Mouse (Mus musculus): ENCODE data around the gene Polr3a. TPM values are rescaled to one million over a fixed set of nuclear protein-coding genes. Genes with fewer than 3 reads are reported as not detected.
"Not testable (repeated sequence)": the region's sequence is repeated elsewhere in the genome, so short reads cannot be mapped to it uniquely, and the experiment has no call there.

The Polr3a gene
- polyA plus RNA-seq, 1 experiment from 2014 or later: 16.8 TPM

DNA sequence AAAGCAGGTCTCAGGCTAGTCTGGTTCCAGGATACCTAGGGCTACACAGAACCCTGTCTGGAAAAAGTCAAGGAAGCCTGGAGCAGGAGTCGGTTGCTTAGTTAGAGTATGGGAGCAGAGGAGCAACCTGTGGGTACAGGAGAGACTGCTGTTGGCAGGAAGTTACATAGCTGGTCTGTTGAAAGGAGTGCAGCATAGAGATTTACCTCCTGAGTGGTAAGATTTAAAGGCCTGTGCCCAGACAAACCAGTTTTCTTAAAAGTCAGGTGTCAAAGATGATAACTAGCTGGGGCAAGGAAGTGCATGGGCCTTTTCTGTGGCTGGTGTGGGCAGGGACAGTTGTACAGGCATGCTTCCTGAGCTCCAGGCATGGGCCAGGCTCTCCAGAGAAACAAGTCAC is 10.6 kb upstream of the Polr3a start:
- no peak overlapping the region for H3K4me2 ChIP-seq (replicated peaks; ENCODE audit: low read depth, low read length)

DNA sequence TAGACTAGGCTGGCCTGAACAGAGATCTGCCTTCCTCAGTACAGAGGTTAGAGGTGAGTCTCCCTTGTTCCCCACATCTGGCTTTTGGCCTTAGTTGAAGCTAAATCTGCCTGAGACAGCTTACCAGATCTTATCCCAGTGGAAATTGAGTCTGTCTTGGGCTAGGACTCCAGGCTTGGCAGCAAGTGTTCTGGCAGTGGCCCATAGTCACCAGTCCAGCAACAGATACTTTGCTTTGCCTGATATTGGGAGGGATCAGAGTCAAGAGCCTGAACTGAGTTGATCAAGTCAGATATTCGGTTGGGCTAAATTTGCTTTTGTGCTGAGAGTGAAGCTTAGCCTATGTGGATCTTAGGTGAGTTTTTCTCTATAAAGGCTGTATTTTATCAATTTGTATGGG is 9.6 kb upstream of the Polr3a start:
- H3K4me1 ChIP-seq (ENCODE audit: insufficient read depth, low read length): peaks cover 39% of the 10 kb centered on the region
- H3K27ac ChIP-seq (ENCODE audit: low read length): no peak overlapping the region
- no peaks in the 10 kb centered on the region for H3K9me3 ChIP-seq (ENCODE audit: low read length)
- H3K4me2 ChIP-seq (replicated peaks; ENCODE audit: low read depth, low read length): no peak overlapping the region
- H3K36me3 ChIP-seq (ENCODE audit: insufficient read depth, low read length): peaks cover 67% of the 10 kb centered on the region
- 95% methylated on average over 1 of the region's 1 CpGs for WGBS
- no peaks in the 10 kb centered on the region for H3K27me3 ChIP-seq (ENCODE audit: insufficient read depth, low read length)
- no peak overlapping the region for H3K9ac ChIP-seq (replicated peaks; ENCODE audit: low read length)
- H3K4me3 ChIP-seq (ENCODE audit: low read length): no peak overlapping the region
- ATAC-seq (ENCODE audit: low FRiP score, low TSS enrichment): no peak

More for the DNA sequence above, 10.6 kb upstream of the Polr3a start:
- no peaks in the 10 kb centered on the region for H3K9me3 ChIP-seq (ENCODE audit: low read length)
- no peaks in the 10 kb centered on the region for H3K27me3 ChIP-seq (ENCODE audit: insufficient read depth, low read length)
- H3K36me3 ChIP-seq (ENCODE audit: insufficient read depth, low read length): peaks cover 63% of the 10 kb centered on the region
- no peak overlapping the region for H3K4me3 ChIP-seq (ENCODE audit: low read length)
- no peak for ATAC-seq (ENCODE audit: low FRiP score, low TSS enrichment)
- no peak overlapping the region for H3K9ac ChIP-seq (replicated peaks; ENCODE audit: low read length)
- WGBS: 86% methylated on average over 1 of the region's 1 CpGs
- H3K27ac ChIP-seq (ENCODE audit: low read length): no peak overlapping the region
- peaks cover 29% of the 10 kb centered on the region for H3K4me1 ChIP-seq (ENCODE audit: insufficient read depth, low read length)

DNA sequence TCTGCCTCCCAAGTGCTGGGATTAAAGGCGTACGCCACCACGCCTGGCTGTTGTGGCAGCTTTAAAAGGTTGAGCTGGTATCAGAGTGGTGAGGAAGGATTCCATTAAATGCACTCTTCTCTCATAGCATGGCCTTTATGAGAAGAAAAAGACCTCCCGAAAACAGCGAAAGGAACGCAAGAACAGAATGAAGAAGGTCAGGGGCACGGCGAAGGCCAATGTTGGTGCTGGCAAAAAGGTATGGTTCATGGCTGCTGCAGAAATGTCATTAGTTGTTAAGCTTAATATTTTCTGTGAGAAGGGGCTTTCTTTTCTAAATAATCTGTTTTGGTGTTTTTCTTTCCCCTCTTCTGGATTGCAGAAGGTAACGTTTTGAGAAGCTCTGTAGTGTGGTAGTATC is 6.4 kb upstream of the Polr3a start:
- Histone ChIP-seq H3K27me3 (ENCODE audit: insufficient read depth, low read length) (no peaks in the 10 kb centered on the region), H3K4me3 (ENCODE audit: low read length) (peak overlapping the region; percentile 9; the same call in 1 of the 2 replicates), H3K9ac (replicated peaks; ENCODE audit: low read length) (no peak overlapping the region), H3K9me3 (ENCODE audit: low read length) (no peaks in the 10 kb centered on the region), H3K36me3 (ENCODE audit: insufficient read depth, low read length) (peaks cover 55% of the 10 kb centered on the region), H3K4me2 (replicated peaks; ENCODE audit: low read depth, low read length) (peak overlapping the region; percentile 66; the same call in 1 of the 2 replicates), H3K4me1 (ENCODE audit: insufficient read depth, low read length) (peaks cover 31% of the 10 kb centered on the region), H3K27ac (ENCODE audit: low read length) (no peak overlapping the region)
- no peak for ATAC-seq (ENCODE audit: low FRiP score, low TSS enrichment)
- WGBS: 91% methylated on average over 9 of the region's 9 CpGs

DNA sequence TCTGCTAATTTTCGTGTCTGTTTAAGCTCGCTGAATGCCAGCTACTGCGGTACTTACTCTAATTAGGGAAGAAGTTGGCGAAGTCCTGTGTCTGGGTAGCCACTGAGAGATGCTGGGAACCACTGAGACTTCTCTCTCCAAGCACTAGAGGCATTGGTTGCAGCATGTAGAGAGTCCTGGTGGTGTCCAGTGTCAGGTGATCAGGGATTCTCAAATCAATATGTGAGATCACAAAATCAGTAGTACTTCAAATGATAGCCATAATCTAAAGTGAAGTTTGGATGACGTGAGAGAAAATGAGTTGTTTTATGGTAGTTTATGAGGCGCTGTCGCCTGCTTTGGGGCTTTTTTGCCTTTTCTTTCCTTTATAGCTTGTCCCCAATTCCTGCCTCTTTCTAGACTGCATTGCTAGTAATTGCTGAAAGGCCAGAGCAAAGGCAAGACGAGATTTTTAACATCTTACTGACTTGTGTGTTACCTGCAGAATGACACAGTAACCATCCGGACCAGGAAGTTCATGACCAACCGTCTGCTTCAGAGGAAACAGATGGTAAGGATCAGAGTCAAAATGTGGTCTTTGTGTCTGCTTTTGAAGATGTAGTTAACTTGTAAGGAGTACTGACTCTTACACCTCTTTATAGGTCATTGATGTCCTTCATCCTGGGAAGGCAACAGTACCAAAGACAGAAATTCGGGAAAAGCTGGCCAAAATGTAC is 4.6 kb upstream of the Polr3a start:
- 4% methylated on average over 11 of the region's 11 CpGs for WGBS
- H3K4me2 ChIP-seq (replicated peaks; ENCODE audit: low read depth, low read length): peak overlapping the region; percentile 66
- peak overlapping the region; percentile 81 for H3K27ac ChIP-seq (ENCODE audit: low read length)
- H3K9me3 ChIP-seq (ENCODE audit: low read length): no peaks in the 10 kb centered on the region
- H3K4me3 ChIP-seq (ENCODE audit: low read length): peak overlapping the region; percentile 98
- peaks cover 36% of the 10 kb centered on the region for H3K36me3 ChIP-seq (ENCODE audit: insufficient read depth, low read length)
- ATAC-seq (ENCODE audit: low FRiP score, low TSS enrichment): peak; percentile 20; the same call in 1 of the 2 replicates
- H3K27me3 ChIP-seq (ENCODE audit: insufficient read depth, low read length): no peaks in the 10 kb centered on the region
- H3K9ac ChIP-seq (replicated peaks; ENCODE audit: low read length): peak overlapping the region; percentile 99
- H3K4me1 ChIP-seq (ENCODE audit: insufficient read depth, low read length): peaks cover 31% of the 10 kb centered on the region

DNA sequence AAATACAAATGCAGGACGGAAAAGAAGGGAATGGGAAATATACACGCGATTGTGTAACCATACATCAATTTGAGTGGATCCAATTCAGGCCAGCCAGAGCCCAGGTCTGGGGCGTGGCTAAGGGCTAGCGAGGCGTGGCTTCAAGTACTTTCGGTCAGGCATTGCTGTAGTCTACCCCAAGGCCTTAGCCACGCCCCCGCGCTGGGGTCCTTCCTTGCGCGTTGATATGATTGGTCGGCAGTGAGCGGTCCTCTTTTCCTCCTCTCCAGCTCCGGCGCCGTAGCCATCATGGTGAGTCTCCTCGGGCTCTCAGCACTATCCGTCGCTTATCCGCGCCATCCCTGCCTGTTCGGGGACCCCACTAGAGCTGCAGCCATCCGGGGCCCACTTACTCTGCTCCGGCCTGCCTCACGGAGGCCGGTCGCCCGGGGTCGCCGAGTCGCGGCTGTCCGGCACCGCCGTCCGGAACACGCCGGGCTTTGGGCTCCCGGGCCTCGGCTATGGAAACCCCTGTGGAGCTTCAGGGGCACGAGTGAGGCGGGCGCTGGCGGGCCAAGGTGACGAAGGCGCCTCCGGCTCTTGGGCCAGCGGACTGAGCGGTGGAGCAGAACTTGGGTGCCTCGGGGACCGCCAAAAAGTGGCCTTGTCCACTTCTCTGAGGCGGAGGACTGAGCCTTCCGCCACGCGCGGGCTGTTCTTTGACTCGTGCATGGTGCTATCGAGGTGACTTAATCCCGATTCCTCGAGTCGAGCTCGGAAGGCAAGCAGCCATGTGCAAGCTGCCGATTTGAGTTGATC is 3.8 kb upstream of the Polr3a start:
- peak; percentile 93 for ATAC-seq (ENCODE audit: low FRiP score, low TSS enrichment)
- peak overlapping the region; percentile 98 for H3K4me3 ChIP-seq (ENCODE audit: low read length)
- WGBS: under 1% methylated on average over 63 of the region's 64 CpGs
- peak overlapping the region; percentile 99 for H3K9ac ChIP-seq (replicated peaks; ENCODE audit: low read length)
- peak overlapping the region; percentile 66 for H3K4me2 ChIP-seq (replicated peaks; ENCODE audit: low read depth, low read length)
- H3K9me3 ChIP-seq (ENCODE audit: low read length): no peaks in the 10 kb centered on the region
- H3K4me1 ChIP-seq (ENCODE audit: insufficient read depth, low read length): peaks cover 37% of the 10 kb centered on the region
- H3K36me3 ChIP-seq (ENCODE audit: insufficient read depth, low read length): peaks cover 29% of the 10 kb centered on the region
- H3K27ac ChIP-seq (ENCODE audit: low read length): peak overlapping the region; percentile 81
- no peaks in the 10 kb centered on the region for H3K27me3 ChIP-seq (ENCODE audit: insufficient read depth, low read length)

DNA sequence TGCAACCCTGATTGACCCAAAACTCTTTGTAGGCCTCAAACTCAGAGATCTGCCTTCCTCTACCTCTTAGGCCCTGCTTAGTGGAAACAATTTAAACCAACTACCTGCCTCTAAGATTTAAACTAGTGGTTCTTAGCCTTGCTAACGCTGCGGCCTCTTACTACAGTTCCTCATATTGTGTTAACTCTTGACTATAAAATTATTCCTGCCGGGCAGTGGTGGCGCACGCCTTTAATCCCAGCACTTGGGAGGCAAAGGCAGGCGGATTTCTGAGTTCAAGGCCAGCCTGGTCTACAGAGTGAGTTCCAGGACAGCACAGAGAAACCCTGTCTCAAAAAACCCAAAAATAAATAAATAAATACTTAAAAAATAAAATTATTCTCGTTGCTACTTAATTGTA is 2.9 kb upstream of the Polr3a start:
- not testable (repeated sequence) for ATAC-seq (ENCODE audit: low FRiP score, low TSS enrichment); H3K4me2 ChIP-seq (replicated peaks; ENCODE audit: low read depth, low read length); H3K27ac ChIP-seq (ENCODE audit: low read length)

DNA sequence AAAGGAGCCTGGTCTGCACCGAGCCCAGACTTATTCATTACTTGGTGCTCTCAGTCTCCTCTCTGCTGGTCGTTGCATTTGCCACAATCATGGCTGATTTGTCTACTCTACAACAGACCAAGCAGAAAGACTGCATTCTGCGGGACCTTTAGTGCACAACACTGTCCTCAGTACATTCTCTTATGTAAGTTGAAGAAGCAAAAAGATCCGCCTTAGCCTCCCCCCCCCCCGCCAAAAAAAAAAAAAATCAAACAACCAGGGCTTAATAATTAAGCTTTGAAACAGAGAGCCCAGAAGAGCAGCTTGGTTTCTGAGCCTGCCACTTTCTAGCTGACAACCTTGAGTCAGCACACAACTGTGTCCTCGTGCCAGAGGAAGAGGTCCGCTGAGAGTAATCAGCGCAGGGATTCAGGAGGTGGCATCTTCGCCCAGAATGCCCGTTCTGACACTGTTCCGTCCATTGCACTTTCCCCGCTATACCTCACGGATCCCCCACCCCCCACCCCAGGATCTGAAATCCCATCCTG is 554 bp downstream of the Polr3a start:
- peak; percentile 26 for ATAC-seq (ENCODE audit: low FRiP score, low TSS enrichment)
- H3K4me2 ChIP-seq (replicated peaks; ENCODE audit: low read depth, low read length): peak overlapping the region; percentile 67
- whole genome bisulfite sequencing: 9% methylated on average over 13 of the region's 13 CpGs
- H3K27me3 ChIP-seq (ENCODE audit: insufficient read depth, low read length): no peaks in the 10 kb centered on the region
- peak overlapping the region; percentile 92 for H3K9ac ChIP-seq (replicated peaks; ENCODE audit: low read length)
- peaks cover 29% of the 10 kb centered on the region for H3K36me3 ChIP-seq (ENCODE audit: insufficient read depth, low read length)
- H3K4me3 ChIP-seq (ENCODE audit: low read length): peak overlapping the region; percentile 95
- no peaks in the 10 kb centered on the region for H3K9me3 ChIP-seq (ENCODE audit: low read length)
- peak overlapping the region; percentile 80; the same call in 1 of the 2 replicates for H3K27ac ChIP-seq (ENCODE audit: low read length)
- H3K4me1 ChIP-seq (ENCODE audit: insufficient read depth, low read length): peaks cover 7% of the 10 kb centered on the region

More for the DNA sequence above, 2.9 kb upstream of the Polr3a start:
- H3K9me3 ChIP-seq (ENCODE audit: low read length); H3K27me3 ChIP-seq (ENCODE audit: insufficient read depth, low read length); H3K9ac ChIP-seq (replicated peaks; ENCODE audit: low read length); H3K4me3 ChIP-seq (ENCODE audit: low read length): not testable (repeated sequence)
- peaks cover 38% of the 10 kb centered on the region for H3K4me1 ChIP-seq (ENCODE audit: insufficient read depth, low read length)
- H3K36me3 ChIP-seq (ENCODE audit: insufficient read depth, low read length): peaks cover 22% of the 10 kb centered on the region
- WGBS: 92% methylated on average over 7 of the region's 7 CpGs

DNA sequence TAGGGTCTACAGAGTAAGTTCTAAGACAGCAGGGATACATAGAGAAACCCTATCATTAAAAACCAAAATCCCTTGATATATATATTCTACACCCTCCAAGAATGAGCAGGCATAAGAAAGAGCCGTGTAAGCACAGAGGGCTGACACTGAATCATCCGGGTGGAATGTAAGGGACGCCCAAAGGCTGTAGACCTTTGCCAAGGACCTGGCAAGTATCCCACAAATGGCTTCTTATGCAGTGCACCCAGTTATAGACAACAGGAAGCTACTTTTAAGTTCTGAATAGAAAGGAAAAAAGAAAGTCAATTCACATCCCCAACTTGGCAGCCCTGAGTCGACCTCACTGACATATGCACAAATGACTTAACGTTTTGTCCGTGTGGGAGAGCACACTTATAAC is 18.1 kb downstream of the Polr3a start:
- Histone ChIP-seq H3K4me2 (replicated peaks; ENCODE audit: low read depth, low read length) (no peak overlapping the region), H3K4me1 (ENCODE audit: insufficient read depth, low read length) (no peaks in the 10 kb centered on the region), H3K36me3 (ENCODE audit: insufficient read depth, low read length) (peaks cover 68% of the 10 kb centered on the region), H3K27me3 (ENCODE audit: insufficient read depth, low read length) (no peaks in the 10 kb centered on the region), H3K4me3 (ENCODE audit: low read length) (no peak overlapping the region), H3K9ac (replicated peaks; ENCODE audit: low read length) (no peak overlapping the region), H3K27ac (ENCODE audit: low read length) (no peak overlapping the region), H3K9me3 (ENCODE audit: low read length) (no peaks in the 10 kb centered on the region)
- no peak for ATAC-seq (ENCODE audit: low FRiP score, low TSS enrichment)
- 93% methylated on average over 6 of the region's 6 CpGs for WGBS

DNA sequence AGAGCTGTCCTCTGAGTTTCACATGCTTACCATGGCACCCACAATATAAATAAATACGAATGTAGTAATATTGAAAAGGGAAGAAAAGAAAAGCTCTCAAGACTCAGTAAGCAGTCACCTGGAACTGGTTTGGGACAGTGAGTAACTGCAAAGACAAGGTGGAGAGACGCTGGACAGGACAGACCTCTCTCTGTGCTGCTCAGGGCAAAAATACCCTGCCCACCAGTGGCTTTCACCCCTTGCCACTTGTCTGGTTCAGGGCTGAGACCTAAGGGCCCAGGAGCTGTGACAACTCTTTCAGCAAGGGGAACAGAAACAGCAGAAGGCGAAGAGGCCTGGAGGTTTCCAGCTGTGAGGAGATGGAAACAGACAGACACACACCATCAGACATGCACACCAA is 28.7 kb downstream of the Polr3a start:
- Histone ChIP-seq H3K9ac (replicated peaks; ENCODE audit: low read length) (no peak overlapping the region), H3K27ac (ENCODE audit: low read length) (no peak overlapping the region), H3K36me3 (ENCODE audit: insufficient read depth, low read length) (peaks cover 83% of the 10 kb centered on the region), H3K4me3 (ENCODE audit: low read length) (no peak overlapping the region), H3K9me3 (ENCODE audit: low read length) (no peaks in the 10 kb centered on the region), H3K27me3 (ENCODE audit: insufficient read depth, low read length) (no peaks in the 10 kb centered on the region), H3K4me1 (ENCODE audit: insufficient read depth, low read length) (no peaks in the 10 kb centered on the region), H3K4me2 (replicated peaks; ENCODE audit: low read depth, low read length) (no peak overlapping the region)
- WGBS: 95% methylated on average over 3 of the region's 3 CpGs
- no peak for ATAC-seq (ENCODE audit: low FRiP score, low TSS enrichment)
